Mouse (Mus musculus) MEL (cell line): Measurements from ENCODE around the gene Rest. TPM values are rescaled to one million over a fixed set of nuclear protein-coding genes. Genes with fewer than 3 reads are reported as not detected.

Experiments
- DNase-seq: peaks from one replicate; pipeline ENCODE4 v3.0.0; 2011; ENCODE audit warnings: low read depth, low spot score
- H3K27ac ChIP-seq: 2 replicates; pipeline ENCODE4 v1.5.1; 2012; ENCODE audit warnings: low read depth, mild to moderate bottlenecking, control low read depth, low read length, moderate library complexity; ENCODE audit not compliant: control insufficient read depth
- H3K27me3 ChIP-seq, 2 experiments: fragments of 150-350 bp in 1 of 2; sonication (generic) in 1 of 2; 2 replicates each; pipeline ENCODE4 v1.6.1; 2012; ENCODE audit warnings: low read length in 2 of 2, mild to moderate bottlenecking in 2 of 2, improper control_type of control experiment in 1 of 2, moderate library complexity in 1 of 2; ENCODE audit not compliant: insufficient read depth in 2 of 2, control insufficient read depth in 1 of 2
- H3K36me3 ChIP-seq, 2 experiments: 2 replicates each; pipeline ENCODE4 v1.6.1; 2012 to 2014; ENCODE audit warnings: low read length in 2 of 2, improper control_type of control experiment in 1 of 2, inconsistent platforms in 1 of 2, mild to moderate bottlenecking in 1 of 2; ENCODE audit not compliant: insufficient read depth in 2 of 2, control insufficient read depth in 1 of 2
- H3K4me1 ChIP-seq, 2 experiments: fragments of 150-350 bp in 1 of 2; sonication (generic) in 1 of 2; 2 replicates each; pipeline ENCODE4 v1.6.1; 2012; ENCODE audit warnings: low read length in 2 of 2, improper control_type of control experiment in 1 of 2, mild to moderate bottlenecking in 1 of 2; ENCODE audit not compliant: insufficient read depth in 2 of 2, control insufficient read depth in 1 of 2
- H3K4me3 ChIP-seq, 2 experiments: fragments of 150-350 bp in 1 of 2; sonication (generic) in 1 of 2; 2 replicates each; pipeline ENCODE4 v1.5.1; 2012; ENCODE audit warnings: low read depth in 2 of 2, low read length in 2 of 2, mild to moderate bottlenecking in 2 of 2, moderate library complexity in 2 of 2, control low read depth in 1 of 2, improper control_type of control experiment in 1 of 2; ENCODE audit not compliant: control insufficient read depth in 1 of 2, insufficient read depth in 1 of 2
- H3K79me2 ChIP-seq: 2 replicates; pipeline ENCODE4 v1.6.1; 2012; ENCODE audit warnings: mild to moderate bottlenecking, low read length, moderate library complexity; ENCODE audit not compliant: control insufficient read depth, poor library complexity, insufficient read depth
- H3K9ac ChIP-seq: 2 replicates; pipeline ENCODE4 v1.6.1; 2012; ENCODE audit warnings: low read depth, mild to moderate bottlenecking, control low read depth, low read length, moderate library complexity; ENCODE audit not compliant: control insufficient read depth, poor library complexity, severe bottlenecking
- H3K9me3 ChIP-seq: fragments of 150-350 bp; sonication (generic); replicated peaks from 2 replicates; pipeline ENCODE4 v1.6.1; 2012; ENCODE audit warnings: mild to moderate bottlenecking, low read length, improper control_type of control experiment, moderate library complexity; ENCODE audit not compliant: insufficient read depth
- BHLHE40 ChIP-seq: IDR thresholded peaks from 2 replicates; pipeline ENCODE4 v1.6.1; 2012; ENCODE audit warnings: low read depth, mild to moderate bottlenecking, inconsistent platforms, low read length, improper control_type of control experiment, borderline replicate concordance
- CTCF ChIP-seq, 3 experiments: IDR thresholded peaks in 2 of 3; conservative IDR thresholded peaks in 1 of 3; 2 replicates each; pipeline ENCODE4 v1.5.1; 2011 to 2012; ENCODE audit warnings: low read length in 3 of 3, low read depth in 2 of 3, mild to moderate bottlenecking in 2 of 3, improper control_type of control experiment in 1 of 3, inconsistent platforms in 1 of 3, mixed read lengths in 1 of 3, moderate library complexity in 1 of 3; ENCODE audit not compliant: control insufficient read depth in 1 of 3, insufficient read depth in 1 of 3, poor library complexity in 1 of 3, severe bottlenecking in 1 of 3
- E2F4 ChIP-seq: IDR thresholded peaks from 2 replicates; pipeline ENCODE4 v1.6.1; 2011; ENCODE audit warnings: low read depth, low read length, improper control_type of control experiment, borderline replicate concordance
- EP300 ChIP-seq, 2 experiments: IDR thresholded peaks; 2 replicates each; pipeline ENCODE4 v1.6.1; 2011; ENCODE audit warnings: improper control_type of control experiment in 2 of 2, low read length in 2 of 2, low read depth in 1 of 2, mild to moderate bottlenecking in 1 of 2
- ETS1 ChIP-seq: IDR thresholded peaks from 2 replicates; pipeline ENCODE4 v1.6.1; 2012; ENCODE audit warnings: low read depth, mild to moderate bottlenecking, inconsistent platforms, low read length, improper control_type of control experiment, moderate library complexity
- GATA1 ChIP-seq: IDR thresholded peaks from 2 replicates; pipeline ENCODE4 v1.6.1; 2011; ENCODE audit warnings: low read depth, low read length, improper control_type of control experiment
- HCFC1 ChIP-seq: IDR thresholded peaks from 2 replicates; pipeline ENCODE4 v1.6.1; 2012; ENCODE audit warnings: low read depth, mild to moderate bottlenecking, inconsistent platforms, low read length, improper control_type of control experiment, moderate library complexity
- JUND ChIP-seq: IDR thresholded peaks from 2 replicates; pipeline ENCODE4 v1.6.1; 2011; ENCODE audit warnings: low read depth, mild to moderate bottlenecking, improper control_type of control experiment, low read length
- KAT2A ChIP-seq: conservative IDR thresholded peaks from 2 replicates; pipeline ENCODE4 v1.6.1; 2012; ENCODE audit warnings: low read depth, low read length, improper control_type of control experiment, inconsistent platforms
- MAZ ChIP-seq: IDR thresholded peaks from 2 replicates; pipeline ENCODE4 v1.6.1; 2012; ENCODE audit warnings: low read depth, mild to moderate bottlenecking, inconsistent platforms, low read length, improper control_type of control experiment
- MXI1 ChIP-seq: IDR thresholded peaks from 2 replicates; pipeline ENCODE4 v1.6.1; 2011; ENCODE audit warnings: mild to moderate bottlenecking, low read depth, low read length, improper control_type of control experiment
- NRF1 ChIP-seq: IDR thresholded peaks from 2 replicates; pipeline ENCODE4 v1.6.1; 2014; ENCODE audit warnings: low read depth, mild to moderate bottlenecking, inconsistent platforms, low read length, improper control_type of control experiment, moderate library complexity; ENCODE audit not compliant: poor library complexity, insufficient read depth, severe bottlenecking
- RAD21 ChIP-seq: IDR thresholded peaks from 2 replicates; pipeline ENCODE4 v1.6.1; 2011; ENCODE audit warnings: mild to moderate bottlenecking, low read depth, low read length, improper control_type of control experiment
- RCOR1 ChIP-seq: IDR thresholded peaks from 2 replicates; pipeline ENCODE4 v1.6.1; 2012; ENCODE audit warnings: low read depth, mild to moderate bottlenecking, inconsistent platforms, low read length, improper control_type of control experiment
- SIN3A ChIP-seq: IDR thresholded peaks from 2 replicates; pipeline ENCODE4 v1.6.1; 2012; ENCODE audit warnings: low read length, improper control_type of control experiment, inconsistent platforms
- TBP ChIP-seq: IDR thresholded peaks from 2 replicates; pipeline ENCODE4 v1.8.0; 2011; ENCODE audit warnings: low read depth, low read length, improper control_type of control experiment
- USF2 ChIP-seq, 2 experiments: IDR thresholded peaks; 2 replicates each; pipeline ENCODE4 v1.6.1; 2011 to 2012; ENCODE audit warnings: improper control_type of control experiment in 2 of 2, low read length in 2 of 2, borderline replicate concordance in 1 of 2, inconsistent platforms in 1 of 2, low read depth in 1 of 2, mild to moderate bottlenecking in 1 of 2; ENCODE audit not compliant: insufficient read depth in 1 of 2
- ZC3H11A ChIP-seq: IDR thresholded peaks from 2 replicates; pipeline ENCODE4 v1.6.1; 2012; ENCODE audit warnings: low read depth, mild to moderate bottlenecking, inconsistent platforms, low read length, improper control_type of control experiment
- ZKSCAN1 ChIP-seq: IDR thresholded peaks from 2 replicates; pipeline ENCODE4 v1.6.1; 2012; ENCODE audit warnings: low read depth, mild to moderate bottlenecking, inconsistent platforms, low read length, improper control_type of control experiment, moderate library complexity
- ZMIZ1 ChIP-seq: IDR thresholded peaks from 2 replicates; pipeline ENCODE4 v1.6.1; 2012; ENCODE audit warnings: low read depth, mild to moderate bottlenecking, inconsistent platforms, low read length, improper control_type of control experiment, moderate library complexity
- polyA plus RNA-seq, 2 experiments: library from polyadenylated mRNA; stranded (reverse) in 1 of 2; unstranded in 1 of 2; fragments of >175 nt in 1 of 2; fragments of >200 nt in 1 of 2; gene quantifications; 2 replicates each; pipeline versions ENCODE4 v1.2.1 to v1.2.4; 2012; ENCODE audit warnings: low replicate concordance in 2 of 2, low read depth in 1 of 2; ENCODE audit not compliant: insufficient read length in 2 of 2, insufficient read depth in 1 of 2, missing spikeins in 1 of 2
- total RNA-seq: library from RNA; depleted of rRNA; stranded (reverse); fragments of 300-350 nt; gene quantifications from 2 replicates; pipeline ENCODE4 v1.2.3, GENCODE M21; 2012

The Rest gene
- total and polyA plus RNA-seq, 3 experiments, result 7.4 to 20.6 (median 19.3) TPM

DNA sequence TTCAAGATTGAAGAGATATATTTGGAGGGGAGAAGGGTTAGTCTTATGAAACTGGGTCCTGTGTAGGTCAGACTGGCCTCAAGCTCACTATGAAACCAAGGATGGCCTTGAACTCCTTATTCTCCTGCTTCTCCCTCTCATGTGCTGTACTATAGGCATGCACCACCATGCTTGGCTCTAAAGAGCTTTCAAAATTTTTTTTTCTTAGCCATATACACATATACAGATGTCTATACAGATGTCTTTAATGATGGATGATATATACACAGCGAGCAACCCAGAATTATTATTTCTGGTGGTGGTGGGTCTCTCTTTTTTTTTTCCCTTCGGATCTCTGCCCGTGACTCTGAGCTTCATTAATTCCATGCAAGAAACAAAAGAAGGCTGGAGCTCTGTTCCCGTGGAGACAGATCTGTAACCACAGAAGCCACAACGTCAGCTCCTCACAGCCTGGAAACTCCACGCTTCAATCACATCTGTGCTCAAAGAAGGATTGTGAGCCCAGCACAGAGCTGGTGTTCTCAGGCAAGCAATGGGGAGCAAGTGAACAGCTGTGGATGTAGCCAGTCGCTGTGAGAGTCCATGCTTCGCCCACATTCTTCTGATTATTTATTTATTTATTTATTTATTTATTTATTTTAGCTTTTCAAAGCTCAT, 20.8 kb upstream of the Rest start:
- DNase-seq, result no peak
- H3K27me3 ChIP-seq, result peaks cover 10 to 15% of the 10 kb centered on the region in 2 experiments
- H3K9ac ChIP-seq, result no peak overlapping the region
- H3K9me3 ChIP-seq, result no peaks in the 10 kb centered on the region
- H3K4me1 ChIP-seq, result no peaks in the 10 kb centered on the region
- no peaks in the 10 kb centered on the region for H3K79me2 ChIP-seq
- no peaks in the 10 kb centered on the region for H3K36me3 ChIP-seq
- no peak overlapping the region for H3K4me3 ChIP-seq
- no peak for TF ChIP-seq NRF1
- no peak for TF ChIP-seq KAT2A
- TF ChIP-seq ZC3H11A, result no peak
- no peak for TF ChIP-seq MXI1
- no peak for TF ChIP-seq USF2 (IDR thresholded peaks at IDR 0.05; ENCODE audit: borderline replicate concordance in 1 of 2, insufficient read depth in 1 of 2, low read depth in 1 of 2, low read length in 2 of 2)
- TF ChIP-seq ZKSCAN1, result no peak
- no peak for TF ChIP-seq ETS1
- TF ChIP-seq JUND, result no peak
- TF ChIP-seq RCOR1, result no peak
- TF ChIP-seq BHLHE40, result no peak
- no peak for TF ChIP-seq E2F4
- TF ChIP-seq CTCF (IDR thresholded peaks at IDR 0.05 in 2 of 3, conservative IDR thresholded peaks at IDR 0.05 in 1 of 3; ENCODE audit: control insufficient read depth in 1 of 3, insufficient read depth in 1 of 3, low read depth in 2 of 3, low read length in 3 of 3, poor library complexity in 1 of 3, severe bottlenecking in 1 of 3), result no peak
- TF ChIP-seq ZMIZ1, result no peak
- TF ChIP-seq EP300 (IDR thresholded peaks at IDR 0.05; ENCODE audit: low read depth in 1 of 2, low read length in 2 of 2), result no peak
- no peak for TF ChIP-seq MAZ
- no peak for TF ChIP-seq TBP
- TF ChIP-seq SIN3A, result no peak
- no peak overlapping the region for H3K27ac ChIP-seq

DNA sequence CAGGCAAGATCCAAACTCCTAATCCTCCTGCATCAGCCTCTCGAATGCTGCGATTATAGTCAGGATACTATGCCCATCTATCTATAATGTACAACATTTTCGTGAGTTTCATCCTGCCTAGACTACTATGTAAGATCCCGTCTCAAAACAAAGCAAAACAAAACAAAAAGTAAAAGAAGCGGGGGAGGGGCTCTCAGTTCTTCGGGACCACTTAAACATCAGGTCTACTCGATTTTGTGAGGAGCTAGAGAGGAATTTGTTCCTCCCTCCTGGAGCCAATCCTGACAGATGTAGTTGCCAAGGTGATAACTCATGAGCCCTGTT, 19.9 kb upstream of the Rest start:
- Histone ChIP-seq H3K4me3 (no peak overlapping the region), H3K79me2 (no peaks in the 10 kb centered on the region), H3K9me3 (no peaks in the 10 kb centered on the region), H3K9ac (no peak overlapping the region), H3K27me3 (peaks cover 10 to 12% of the 10 kb centered on the region in 2 experiments), H3K27ac (no peak overlapping the region), H3K36me3 (no peaks in the 10 kb centered on the region), H3K4me1 (no peaks in the 10 kb centered on the region)
- DNase-seq, result no peak
- no peak for TF ChIP-seq RAD21
- no peak for TF ChIP-seq HCFC1
- TF ChIP-seq EP300 (IDR thresholded peaks at IDR 0.05; ENCODE audit: low read depth in 1 of 2, low read length in 2 of 2), result no peak
- no peak for TF ChIP-seq USF2 (IDR thresholded peaks at IDR 0.05; ENCODE audit: borderline replicate concordance in 1 of 2, insufficient read depth in 1 of 2, low read depth in 1 of 2, low read length in 2 of 2)
- no peak for TF ChIP-seq SIN3A
- no peak for TF ChIP-seq GATA1
- no peak for TF ChIP-seq TBP
- TF ChIP-seq ZKSCAN1, result no peak
- TF ChIP-seq, all 39 proteins: peak for 0
